Mouse (Mus musculus) heart, adult 2 months (tissue): ENCODE measurements around the gene Gnaq. TPM values are rescaled to one million over a fixed set of nuclear protein-coding genes. Genes with fewer than 3 reads are reported as not detected.

ENCODE experiments used
- DNase-seq, 2 experiments: peaks; one replicate each; pipeline ENCODE4 v3.0.0; 2021
- H3K27ac ChIP-seq: fragments of 200-600 bp; 2 replicates; pipeline ENCODE4 v1.8.1; 2022
- H3K27me3 ChIP-seq: fragments of 200-500 bp; 2 replicates; pipeline ENCODE4 v1.6.1; 2012; ENCODE audit warnings: mild to moderate bottlenecking, low read length, inconsistent platforms, mixed read lengths; ENCODE audit not compliant: control insufficient read depth, insufficient read depth
- H3K36me3 ChIP-seq: fragments of 200-500 bp; 2 replicates; pipeline ENCODE4 v1.6.1; 2012; ENCODE audit warnings: low read length, inconsistent platforms; ENCODE audit not compliant: control insufficient read depth, insufficient read depth
- H3K4me1 ChIP-seq: fragments of 200-500 bp; 2 replicates; pipeline ENCODE4 v1.6.1; 2011; ENCODE audit warnings: low read length; ENCODE audit not compliant: control insufficient read depth, insufficient read depth
- H3K4me3 ChIP-seq: fragments of 200-600 bp; 2 replicates; pipeline ENCODE4 v1.8.1; 2022
- H3K79me2 ChIP-seq: fragments of 200-500 bp; replicated peaks from 2 replicates; pipeline ENCODE4 v1.6.1; 2012; ENCODE audit warnings: mild to moderate bottlenecking, inconsistent platforms, low read length, moderate library complexity, mixed read lengths; ENCODE audit not compliant: control insufficient read depth, insufficient read depth
- H3K9ac ChIP-seq: fragments of 200-500 bp; 2 replicates; pipeline ENCODE4 v1.6.1; 2012; ENCODE audit warnings: low read depth, mild to moderate bottlenecking, control low read depth, inconsistent platforms, low read length, mixed read lengths
- CTCF ChIP-seq: fragments of 200-600 bp; IDR thresholded peaks from 2 replicates; pipeline ENCODE4 v1.8.1; 2022; ENCODE audit warnings: antibody characterized with exemption, mild to moderate bottlenecking, moderate library complexity
- EP300 ChIP-seq: fragments of 200-500 bp; IDR thresholded peaks from 2 replicates; pipeline ENCODE4 v1.6.1; 2011; ENCODE audit warnings: low read depth, low read length, control low read depth; ENCODE audit not compliant: insufficient read depth
- POLR2A ChIP-seq: fragments of 200-500 bp; IDR thresholded peaks from 2 replicates; pipeline ENCODE4 v1.6.1; 2011; ENCODE audit warnings: mild to moderate bottlenecking, low read depth, low read length, control low read depth; ENCODE audit not compliant: insufficient read depth
- WGBS: fragments of 180-500 bp; shearing (Covaris S2); methylation state at CpG from one replicate; pipeline ENCODE4 v1.1.7; 2018; 5-methylcytosine and 5-hydroxymethylcytosine counted together
- intact Hi-C: fragments of 180-260 bp; cut with DNase I; formaldehyde crosslinking; loops from one replicate; pipeline ENCODE4 v1.15.1; 2025
- polyA plus RNA-seq: library from polyadenylated mRNA; depleted of rRNA; stranded (reverse); fragments of >200 nt; gene quantifications from 2 replicates; pipeline ENCODE4 v1.2.3, GENCODE M21; 2012
- total RNA-seq, 2 experiments: library from RNA; stranded (reverse); gene quantifications; 2 replicates each; pipeline ENCODE4 v1.2.3; 2021

Gnaq gene
- total and polyA plus RNA-seq, 3 experiments: 8.4 to 23.4 (median 23.1) TPM

DNA sequence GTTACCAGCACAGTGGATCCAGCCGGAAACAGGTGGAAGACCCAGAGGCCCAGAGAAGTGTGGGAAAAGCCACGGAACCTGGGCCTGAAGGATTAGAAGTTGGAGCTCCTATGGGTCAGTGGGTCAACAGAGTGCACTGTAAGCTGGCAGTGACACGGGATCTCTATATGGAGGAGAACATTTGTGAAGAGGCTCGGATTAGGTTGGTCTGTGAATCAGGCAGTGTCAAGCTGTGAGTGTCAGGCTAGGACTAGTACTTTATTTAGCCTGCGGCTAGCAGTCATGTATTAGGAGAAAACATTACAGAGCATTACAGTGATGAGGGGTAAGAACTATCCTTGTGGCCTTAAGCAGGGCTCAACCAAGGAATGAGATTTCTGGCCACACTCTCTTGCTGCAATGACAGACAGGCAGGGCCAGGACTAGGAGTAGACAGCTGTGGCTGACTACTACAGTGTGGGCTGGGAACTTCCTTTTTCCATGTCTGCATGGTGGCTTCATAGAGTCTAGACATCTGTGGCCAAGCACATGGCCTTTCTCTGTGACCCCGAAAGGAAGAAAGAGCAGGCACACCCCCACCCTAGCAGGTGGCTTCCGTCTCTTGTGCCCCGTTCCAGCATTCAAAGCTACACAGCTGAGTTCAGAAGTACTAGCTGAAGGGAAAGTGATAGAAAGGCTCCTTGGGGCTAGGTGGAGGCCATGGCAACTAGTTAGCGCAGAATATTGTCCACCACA lies 240.3 kb downstream of the Gnaq start:
- Histone ChIP-seq H3K9ac (no peak overlapping the region), H3K36me3 (no peaks in the 10 kb centered on the region), H3K4me3 (no peak overlapping the region), H3K79me2 (no peaks in the 10 kb centered on the region; the same call in 1 of the 2 replicates), H3K27ac (no peak overlapping the region), H3K4me1 (peaks cover 4% of the 10 kb centered on the region; the same call in 1 of the 2 replicates), H3K27me3 (no peaks in the 10 kb centered on the region)
- WGBS: 77% methylated on average over 9 of the region's 9 CpGs
- DNase-seq: peak in 1 of 2 experiments; percentile 34
- TF ChIP-seq CTCF: no peak
- no peak for TF ChIP-seq POLR2A
- TF ChIP-seq EP300: no peak
- intact Hi-C loops: no loop called here

DNA sequence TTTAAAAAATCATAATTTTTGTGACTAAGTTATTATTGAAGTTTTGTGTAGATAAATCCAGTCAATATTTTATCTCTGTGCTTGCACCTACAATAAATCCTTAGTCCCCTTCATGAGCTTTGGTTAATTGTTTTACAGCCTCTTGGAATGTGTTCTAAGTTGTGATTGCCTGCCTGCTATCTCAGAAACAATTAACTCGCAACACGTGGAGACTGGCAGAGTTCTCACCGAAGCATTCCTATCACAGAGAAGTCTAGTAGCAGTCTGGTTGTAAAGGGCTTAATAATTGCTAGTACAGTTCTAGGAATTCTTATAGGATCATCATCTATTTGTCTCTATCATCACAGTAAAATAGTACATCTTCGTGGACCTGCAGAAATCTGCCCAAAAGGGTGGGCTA lies 243.2 kb downstream of the Gnaq start:
- no peak for DNase-seq
- intact Hi-C loops: no loop called here
- H3K4me1 ChIP-seq: peaks cover 2% of the 10 kb centered on the region; the same call in 1 of the 2 replicates
- TF ChIP-seq POLR2A (no peak), EP300 (no peak), CTCF (no peak)
- no peak overlapping the region for H3K4me3 ChIP-seq
- H3K9ac ChIP-seq: no peak overlapping the region
- H3K79me2 ChIP-seq: no peaks in the 10 kb centered on the region; the same call in 1 of the 2 replicates
- no peaks in the 10 kb centered on the region; the same call in 1 of the 2 replicates for H3K36me3 ChIP-seq
- no peaks in the 10 kb centered on the region for H3K27me3 ChIP-seq
- WGBS: 68% methylated on average over 4 of the region's 4 CpGs
- H3K27ac ChIP-seq: no peak overlapping the region

DNA sequence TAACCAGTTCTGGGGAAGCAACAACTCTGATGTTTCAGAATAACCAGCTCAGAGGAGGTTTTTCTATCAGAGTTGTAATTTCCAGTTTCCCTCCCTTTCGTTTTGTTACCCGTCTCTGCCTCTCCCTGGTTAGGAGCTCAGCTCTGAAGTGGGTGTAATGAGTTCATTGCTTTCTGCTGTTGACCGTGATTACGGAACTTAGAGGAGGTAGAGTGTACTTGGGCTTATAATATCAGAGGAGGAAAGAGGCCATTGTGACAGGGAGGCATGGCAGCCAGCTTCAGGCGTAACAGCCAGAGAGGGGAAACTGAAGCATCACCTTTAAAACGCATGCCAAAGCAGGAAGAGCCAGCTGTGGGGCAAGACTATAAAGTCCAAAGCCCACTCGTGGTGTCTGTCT lies 245.9 kb downstream of the Gnaq start:
- Histone ChIP-seq H3K27me3 (no peaks in the 10 kb centered on the region), H3K36me3 (peaks cover 4% of the 10 kb centered on the region), H3K27ac (no peak overlapping the region), H3K79me2 (no peaks in the 10 kb centered on the region), H3K4me3 (no peak overlapping the region), H3K4me1 (peaks cover 1% of the 10 kb centered on the region; the same call in 1 of the 2 replicates), H3K9ac (no peak overlapping the region)
- no peak for DNase-seq
- TF ChIP-seq EP300 (no peak), CTCF (no peak), POLR2A (no peak)
- 83% methylated on average over 7 of the region's 7 CpGs for WGBS
- intact Hi-C loops: no loop called here

DNA sequence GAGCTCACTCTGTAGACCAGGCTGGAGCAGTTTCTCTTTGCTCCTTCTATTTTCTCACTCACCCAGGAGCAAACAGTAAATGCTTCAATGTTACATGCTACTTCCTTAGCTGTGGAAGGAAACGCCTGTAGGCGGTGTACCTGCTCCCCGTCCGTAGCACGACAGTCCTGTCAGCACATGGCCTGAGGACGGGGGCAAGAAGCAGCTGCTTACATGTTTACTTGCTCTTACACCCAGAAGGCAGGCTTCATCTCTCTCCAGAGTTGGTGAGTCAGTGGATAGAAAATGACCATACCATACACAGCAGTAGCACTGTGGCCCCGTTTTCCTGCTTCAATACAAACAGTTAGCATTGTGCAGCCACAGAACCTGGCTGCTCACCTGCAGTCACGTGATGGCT lies 247.1 kb downstream of the Gnaq start:
- Histone ChIP-seq H3K4me1 (peaks cover 1% of the 10 kb centered on the region; the same call in 1 of the 2 replicates), H3K27ac (no peak overlapping the region), H3K36me3 (peaks cover 4% of the 10 kb centered on the region), H3K79me2 (no peaks in the 10 kb centered on the region), H3K4me3 (no peak overlapping the region), H3K27me3 (no peaks in the 10 kb centered on the region), H3K9ac (no peak overlapping the region)
- intact Hi-C loops: no loop called here
- DNase-seq: no peak
- TF ChIP-seq POLR2A (no peak), CTCF (no peak), EP300 (no peak)
- WGBS: 72% methylated on average over 8 of the region's 8 CpGs

DNA sequence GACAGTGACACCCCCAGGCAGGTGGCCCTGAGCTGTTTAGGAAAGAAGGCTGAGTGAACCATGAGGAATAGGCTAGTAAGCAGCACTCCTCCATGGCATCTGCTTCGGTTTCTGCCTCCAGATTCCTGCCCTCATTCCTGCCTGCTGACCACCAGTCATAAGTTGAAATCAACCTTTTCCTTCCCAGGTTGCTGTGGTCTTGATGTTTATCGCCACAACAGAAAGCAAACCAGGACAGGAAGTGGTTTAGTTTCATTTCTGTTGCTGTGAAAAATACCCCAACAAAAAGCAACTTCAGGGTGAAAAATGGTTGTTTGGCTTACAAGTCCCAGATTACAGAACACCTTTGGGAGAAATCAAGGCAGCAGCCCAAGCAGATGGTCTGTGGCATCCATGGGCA lies 249.8 kb downstream of the Gnaq start:
- TF ChIP-seq CTCF: no peak
- no peak for TF ChIP-seq EP300
- TF ChIP-seq POLR2A: no peak

DNA sequence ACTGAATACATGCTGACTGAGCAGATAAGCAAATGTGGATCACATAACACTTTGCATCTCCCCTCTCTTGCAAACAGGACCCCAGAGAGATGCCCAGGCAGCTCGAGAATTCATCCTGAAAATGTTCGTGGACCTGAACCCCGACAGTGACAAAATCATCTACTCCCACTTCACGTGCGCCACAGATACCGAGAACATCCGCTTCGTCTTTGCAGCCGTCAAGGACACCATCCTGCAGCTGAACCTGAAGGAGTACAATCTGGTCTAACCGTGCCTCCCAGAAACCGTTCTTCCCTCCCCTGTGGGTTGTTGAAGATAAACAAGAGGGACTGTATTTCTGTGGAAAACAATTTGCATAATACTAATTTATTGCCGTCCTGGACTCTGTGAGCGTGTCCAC lies 250.5 kb downstream of the Gnaq start:
- Histone ChIP-seq H3K4me1 (peaks cover 3% of the 10 kb centered on the region), H3K79me2 (no peaks in the 10 kb centered on the region), H3K36me3 (peaks cover 4% of the 10 kb centered on the region), H3K27me3 (no peaks in the 10 kb centered on the region), H3K27ac (no peak overlapping the region), H3K4me3 (no peak overlapping the region), H3K9ac (no peak overlapping the region)
- intact Hi-C loops: no loop called here
- TF ChIP-seq POLR2A (no peak), EP300 (no peak), CTCF (no peak)
- WGBS: 72% methylated on average over 13 of the region's 13 CpGs
- DNase-seq: no peak

More for the DNA sequence above, 249.8 kb downstream of the Gnaq start:
- no peak overlapping the region for H3K9ac ChIP-seq
- H3K4me3 ChIP-seq: no peak overlapping the region
- peaks cover 4% of the 10 kb centered on the region for H3K36me3 ChIP-seq
- peaks cover 3% of the 10 kb centered on the region for H3K4me1 ChIP-seq
- no peaks in the 10 kb centered on the region for H3K27me3 ChIP-seq
- intact Hi-C loops: no loop called here
- DNase-seq: no peak
- H3K79me2 ChIP-seq: no peaks in the 10 kb centered on the region
- H3K27ac ChIP-seq: no peak overlapping the region
- 47% methylated on average over 2 of the region's 2 CpGs for WGBS

DNA sequence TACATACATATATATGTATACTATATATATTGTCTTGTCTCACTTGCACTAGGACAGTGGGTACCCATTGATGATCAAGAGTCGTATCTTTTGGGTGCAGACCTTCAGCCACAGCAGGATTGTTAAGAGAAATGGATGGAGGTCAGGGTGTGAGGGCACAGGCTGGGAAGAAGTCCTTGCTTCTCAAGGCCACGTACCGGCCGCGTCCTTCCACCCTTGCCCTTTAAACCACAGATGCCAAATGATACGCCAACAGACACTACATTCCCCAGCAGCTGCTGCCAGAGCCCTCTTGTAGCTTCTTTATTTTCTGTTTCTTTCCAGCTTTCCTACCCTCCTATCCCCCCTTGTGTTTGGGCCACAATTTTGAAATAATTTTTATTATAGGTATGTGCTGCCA lies 251.5 kb downstream of the Gnaq start:
- DNase-seq: no peak
- H3K27me3 ChIP-seq: no peaks in the 10 kb centered on the region
- H3K4me3 ChIP-seq: no peak overlapping the region
- peaks cover 4% of the 10 kb centered on the region for H3K36me3 ChIP-seq
- WGBS: 93% methylated on average over 6 of the region's 6 CpGs
- no peak overlapping the region for H3K9ac ChIP-seq
- no peak overlapping the region for H3K27ac ChIP-seq
- TF ChIP-seq POLR2A (no peak), EP300 (no peak), CTCF (no peak)
- intact Hi-C loops: no loop called here
- H3K4me1 ChIP-seq: peaks cover 3% of the 10 kb centered on the region
- no peaks in the 10 kb centered on the region for H3K79me2 ChIP-seq
